ENCODE assay signal across 9 mouse cellular contexts in genomic region chr13:83607883-83608581, GRCm38 (mm10).
DNase-seq lines count a peak whose midpoint lies in the region; ATAC-seq and TF ChIP-seq lines count a peak whose summit lies in the region.
"Had no signal": no experiment of that assay in that cellular context is flagged by ENCODE, and none has a peak within 500 bp of the region (broad histone marks: within the 10 kb centered on the region; RNA-seq: fewer than 3 reads in every experiment).

No protein-coding gene starts in this region.

- 16% methylated on average over 4 of the region's 4 CpGs for WGBS in lung, postnatal 0 days
- 8% methylated on average over 4 of the region's 4 CpGs for WGBS in intestine, postnatal 0 days
- WGBS in small intestine, adult 2 months, result 9% methylated on average over 4 of the region's 4 CpGs

- no peak overlapping the region for H3K9ac ChIP-seq in lung, postnatal 0 days (replicated peaks; ENCODE audit: low read depth)
- no peak overlapping the region for H3K9ac ChIP-seq in intestine, postnatal 0 days (ENCODE audit: low read depth, low read length)
- H3K9ac ChIP-seq: liver, embryonic 14.5 days had no signal

- no peak overlapping the region for H3K4me3 ChIP-seq in lung, postnatal 0 days (ENCODE audit: low read depth, low read length)
- no peak overlapping the region for H3K4me3 ChIP-seq in intestine, postnatal 0 days (ENCODE audit: low read depth, low read length)
- H3K4me3 ChIP-seq in small intestine, adult 2 months (ENCODE audit: low read depth, low read length), result no peak overlapping the region

- no peaks in the 10 kb centered on the region for H3K9me3 ChIP-seq in lung, postnatal 0 days (ENCODE audit: low read length)
- no peaks in the 10 kb centered on the region for H3K9me3 ChIP-seq in intestine, postnatal 0 days (ENCODE audit: control insufficient read depth)

- no peaks in the 10 kb centered on the region for H3K27me3 ChIP-seq in lung, postnatal 0 days (replicated peaks; ENCODE audit: insufficient read depth, low read length)
- H3K27me3 ChIP-seq in intestine, postnatal 0 days (replicated peaks; ENCODE audit: control insufficient read depth, insufficient read depth, low read length), result no peaks in the 10 kb centered on the region
- H3K27me3 ChIP-seq in small intestine, adult 2 months (ENCODE audit: control insufficient read depth, insufficient read depth, low read length), result no peaks in the 10 kb centered on the region

- no peak for TF ChIP-seq CTCF in lung, postnatal 0 days (IDR thresholded peaks at IDR 0.05)
- TF ChIP-seq CTCF in intestine, postnatal 0 days (IDR thresholded peaks at IDR 0.05; ENCODE audit: low read depth), result no peak
- TF ChIP-seq CTCF in small intestine, adult 2 months (IDR thresholded peaks at IDR 0.05; ENCODE audit: extremely low read depth, insufficient read length, insufficient replicate concordance, low read depth, low read length), result no peak

- TF ChIP-seq EP300 in lung, postnatal 0 days (IDR thresholded peaks at IDR 0.05), result no peak

- no peak for ATAC-seq in lung, postnatal 0 days
- peak; percentile 95 for ATAC-seq in intestine, postnatal 0 days

- no peaks in the 10 kb centered on the region for H3K36me3 ChIP-seq in lung, postnatal 0 days (ENCODE audit: insufficient read depth, low read length)
- H3K36me3 ChIP-seq in intestine, postnatal 0 days (ENCODE audit: control insufficient read depth, insufficient read depth), result no peaks in the 10 kb centered on the region
- H3K36me3 ChIP-seq in small intestine, adult 2 months (ENCODE audit: control insufficient read depth, insufficient read depth, low read length), result no peaks in the 10 kb centered on the region

- H3K27ac ChIP-seq in lung, postnatal 0 days (ENCODE audit: low read length), result no peak overlapping the region
- H3K27ac ChIP-seq in intestine, postnatal 0 days (ENCODE audit: low read depth, low read length), result no peak overlapping the region
- H3K27ac ChIP-seq in small intestine, adult 2 months (ENCODE audit: insufficient read depth, low read depth, low read length), result peak overlapping the region; percentile 59
- H3K27ac ChIP-seq: liver, embryonic 14.5 days had no signal

- no peak for TF ChIP-seq POLR2A in small intestine, adult 2 months (IDR thresholded peaks at IDR 0.05; ENCODE audit: low read depth, low read length)

- H3K4me2 ChIP-seq in lung, postnatal 0 days (replicated peaks; ENCODE audit: low read depth, low read length), result no peak overlapping the region
- H3K4me2 ChIP-seq in intestine, postnatal 0 days (replicated peaks; ENCODE audit: low read depth), result no peak overlapping the region

- peak; percentile 37 to 41 for DNase-seq in cerebellum, postnatal 10 days
- DNase-seq in cerebellum, adult 9-10 months, result no peak
- peak; percentile 27 for DNase-seq in lung, postnatal 0 days (ENCODE audit: low spot score)
- no peak for DNase-seq in lung, postnatal 4 days
- DNase-seq in ovary, postnatal 10 days (ENCODE audit: low spot score), result no peak
- DNase-seq in layer of hippocampus, adult 9-11 months, result no peak

- peaks cover 4% of the 10 kb centered on the region; the same call in 1 of the 2 replicates for H3K4me1 ChIP-seq in lung, postnatal 0 days (ENCODE audit: insufficient read depth, low read depth, low read length)
- H3K4me1 ChIP-seq in intestine, postnatal 0 days (replicated peaks; ENCODE audit: control insufficient read depth, insufficient read depth, low read length), result no peaks in the 10 kb centered on the region
- 0 out of 2 replicates have a peak, but pooled peaks cover 3% of the 10 kb centered on the region for H3K4me1 ChIP-seq in small intestine, adult 2 months (ENCODE audit: control insufficient read depth, insufficient read depth, insufficient read length, low read length)

Comparison
In these comparisons a context has a peak if more than half of its experiments do, and no peak if none do; other contexts are left out.
1. DNase-seq: peak in cerebellum, postnatal 10 days (2 of 2) and lung, postnatal 0 days (single experiment); none in cerebellum, adult 9-10 months (single experiment), lung, postnatal 4 days (0 of 2), ovary, postnatal 10 days (single experiment) and layer of hippocampus, adult 9-11 months (single experiment).